Mouse (Mus musculus) liver, postnatal 0 days (tissue): ENCODE results near the gene Zfhx3.

Source experiments
- CTCF ChIP-seq: sonication (generic); IDR thresholded peaks from 2 replicates; pipeline ENCODE4 v1.5.1; 2016; ENCODE audit warnings: antibody characterized with exemption, low read depth
- EP300 ChIP-seq: IDR thresholded peaks from 2 replicates; pipeline ENCODE4 v1.6.1; 2016; ENCODE audit warnings: antibody characterized with exemption, low read depth, mild to moderate bottlenecking

DNA sequence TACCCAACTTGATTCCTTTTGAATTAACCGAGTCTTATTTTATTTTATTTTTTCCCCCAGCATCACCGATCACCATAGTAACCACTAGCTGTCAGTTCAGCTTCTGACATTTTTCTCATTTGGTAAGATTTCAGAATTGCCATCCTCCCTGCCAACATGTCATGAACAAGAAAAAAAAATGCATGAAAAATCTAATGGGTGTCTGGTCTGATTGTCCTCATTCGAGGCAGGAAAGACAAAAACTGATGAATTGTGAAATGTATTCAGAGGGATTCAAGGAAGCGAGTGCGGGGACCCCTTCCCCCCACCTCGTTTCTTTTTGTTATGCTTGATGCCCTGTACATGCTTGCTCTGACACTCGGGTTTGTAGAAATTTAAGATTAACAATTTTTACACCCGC lies 15.1 kb downstream of the Zfhx3 start:
- TF ChIP-seq CTCF (no peak), EP300 (no peak)
